Mouse (Mus musculus) ES-Bruce4 (cell line): ENCODE results near the gene 4933411K16Rik.

Experiments used
- CTCF ChIP-seq: IDR thresholded peaks from one replicate; pipeline ENCODE4 v1.8.1; 2011; ENCODE audit warnings: low read depth, low read length
- EP300 ChIP-seq: IDR thresholded peaks from 2 replicates; pipeline ENCODE4 v1.6.1; 2011; ENCODE audit warnings: low read depth, low read length; ENCODE audit not compliant: insufficient read depth
- POLR2A ChIP-seq: IDR thresholded peaks from one replicate; pipeline ENCODE4 v1.8.1; 2011; ENCODE audit warnings: low read length; ENCODE audit not compliant: insufficient read depth

DNA sequence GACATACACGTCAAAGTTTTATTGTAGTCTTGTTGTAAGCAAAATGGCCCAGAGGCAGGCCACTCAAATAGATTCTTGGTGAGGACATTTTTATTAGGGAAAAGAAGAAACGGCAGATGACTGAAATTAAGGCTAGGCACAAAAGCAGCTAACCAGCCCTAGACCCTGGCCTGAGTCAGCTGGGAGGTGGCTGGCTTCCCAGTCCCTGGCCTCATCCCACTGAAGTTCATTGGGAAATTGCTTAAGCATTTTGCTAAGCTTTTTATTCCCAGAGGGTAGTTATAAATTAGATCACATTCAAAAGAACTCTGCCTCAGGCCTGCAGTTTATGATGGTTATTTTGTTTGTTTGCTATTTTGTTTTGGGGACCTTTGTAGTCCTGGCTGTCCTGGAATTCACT is 3.8 kb downstream of the 4933411K16Rik start:
- TF ChIP-seq EP300: no peak
- no peak for TF ChIP-seq CTCF
- TF ChIP-seq POLR2A: no peak
